Mouse (Mus musculus) kidney, postnatal 36 days (tissue): Measurements from ENCODE around the gene Mylk2.

ENCODE experiments used
- DNase-seq, 2 experiments: peaks; one replicate each; pipeline ENCODE4 v3.0.0; 2021 to 2022; ENCODE audit warnings: mixed read lengths in 2 of 2

Mylk2 gene

DNA sequence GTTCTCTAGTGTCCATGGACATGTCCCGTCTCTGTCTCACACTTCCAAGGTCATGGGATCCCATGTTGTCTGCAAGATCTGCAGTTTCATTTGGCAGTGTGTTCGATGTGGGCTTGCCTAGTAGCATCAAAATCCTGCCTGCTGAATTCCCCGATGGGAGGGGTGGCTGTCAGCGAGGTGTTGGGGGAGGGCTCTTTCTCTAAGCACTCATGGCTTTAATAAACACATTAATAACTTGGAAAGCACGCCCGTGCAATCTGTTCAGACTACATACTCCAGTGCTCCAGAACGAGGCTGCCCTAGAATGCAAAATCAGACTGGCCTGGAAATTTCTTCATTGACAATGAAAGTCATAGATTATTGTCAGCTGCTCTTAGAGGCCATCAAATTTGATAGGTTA lies 35.9 kb downstream of the Mylk2 start:
- DNase-seq, result peak in 1 of 2 experiments; percentile 24

DNA sequence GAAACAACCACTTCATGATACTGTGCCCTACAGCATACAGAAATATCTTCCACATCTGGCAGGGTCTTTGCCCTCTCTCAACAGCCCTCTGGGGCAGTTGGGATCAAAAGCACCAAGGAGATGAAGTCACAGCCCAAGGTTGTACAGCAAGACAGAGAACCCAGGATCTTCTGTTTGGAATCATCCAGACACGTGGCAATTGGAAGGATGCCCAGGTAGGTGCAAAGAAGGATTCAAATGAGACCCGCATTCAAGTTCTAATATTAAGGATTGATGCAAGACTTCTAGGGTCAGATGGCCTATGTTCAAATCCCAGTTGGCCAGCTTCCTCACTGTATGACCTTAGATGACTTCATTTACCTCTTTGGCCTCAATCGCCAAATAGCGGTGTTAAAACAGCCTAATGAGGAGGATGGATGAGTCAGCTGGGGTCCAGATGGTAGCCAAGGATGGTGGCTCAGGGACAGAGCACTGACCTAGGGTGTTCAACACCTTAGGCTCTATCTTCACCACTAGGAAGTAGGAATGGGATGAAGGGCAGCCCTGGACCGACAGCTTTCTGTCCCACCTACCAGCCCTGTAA lies 37.4 kb downstream of the Mylk2 start:
- no peak for DNase-seq

DNA sequence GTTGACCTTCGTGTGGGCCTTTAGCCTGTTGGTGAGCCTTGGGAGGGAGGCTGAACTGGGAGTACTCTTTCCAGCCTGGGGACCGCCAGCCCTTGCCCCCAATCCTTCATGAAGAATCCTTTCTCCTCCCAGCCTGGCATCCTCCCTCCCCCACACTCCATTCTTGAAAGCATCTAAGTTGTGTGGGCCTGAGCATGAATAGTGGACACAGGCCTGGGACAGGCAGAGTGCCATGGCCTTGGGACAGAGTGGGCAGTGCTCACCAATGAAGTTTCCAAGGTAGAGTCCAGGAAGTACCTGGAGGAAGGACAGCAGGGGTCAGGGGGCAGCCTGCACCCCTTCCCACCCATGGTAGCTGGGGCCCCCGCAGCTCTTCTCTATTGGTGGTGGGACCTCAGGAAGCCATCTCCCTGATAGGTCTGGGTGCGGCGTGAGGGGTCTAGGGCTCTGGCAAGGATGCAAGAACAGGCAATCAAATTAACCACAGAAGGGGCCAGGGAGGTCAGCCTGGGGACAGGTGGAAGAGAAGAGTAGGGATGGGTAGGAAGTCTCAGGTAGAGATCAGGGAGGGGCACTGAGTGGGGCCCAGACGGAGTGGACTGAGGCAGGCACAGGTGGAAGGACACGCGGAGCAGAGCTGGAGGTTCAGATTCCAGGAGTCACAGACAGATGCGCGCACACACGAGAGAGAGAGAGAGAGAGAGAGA lies 39.4 kb downstream of the Mylk2 start:
- DNase-seq, result no peak

GRCm38 (mm10) chr2:152951065-152951849 lies 40.1 kb downstream of the Mylk2 start, which contains the start of gene Dusp15:
TSS of gene Dusp15 (minus strand) at chr2:152951698.
- peak in 1 of 2 experiments; percentile 54 for DNase-seq

DNA sequence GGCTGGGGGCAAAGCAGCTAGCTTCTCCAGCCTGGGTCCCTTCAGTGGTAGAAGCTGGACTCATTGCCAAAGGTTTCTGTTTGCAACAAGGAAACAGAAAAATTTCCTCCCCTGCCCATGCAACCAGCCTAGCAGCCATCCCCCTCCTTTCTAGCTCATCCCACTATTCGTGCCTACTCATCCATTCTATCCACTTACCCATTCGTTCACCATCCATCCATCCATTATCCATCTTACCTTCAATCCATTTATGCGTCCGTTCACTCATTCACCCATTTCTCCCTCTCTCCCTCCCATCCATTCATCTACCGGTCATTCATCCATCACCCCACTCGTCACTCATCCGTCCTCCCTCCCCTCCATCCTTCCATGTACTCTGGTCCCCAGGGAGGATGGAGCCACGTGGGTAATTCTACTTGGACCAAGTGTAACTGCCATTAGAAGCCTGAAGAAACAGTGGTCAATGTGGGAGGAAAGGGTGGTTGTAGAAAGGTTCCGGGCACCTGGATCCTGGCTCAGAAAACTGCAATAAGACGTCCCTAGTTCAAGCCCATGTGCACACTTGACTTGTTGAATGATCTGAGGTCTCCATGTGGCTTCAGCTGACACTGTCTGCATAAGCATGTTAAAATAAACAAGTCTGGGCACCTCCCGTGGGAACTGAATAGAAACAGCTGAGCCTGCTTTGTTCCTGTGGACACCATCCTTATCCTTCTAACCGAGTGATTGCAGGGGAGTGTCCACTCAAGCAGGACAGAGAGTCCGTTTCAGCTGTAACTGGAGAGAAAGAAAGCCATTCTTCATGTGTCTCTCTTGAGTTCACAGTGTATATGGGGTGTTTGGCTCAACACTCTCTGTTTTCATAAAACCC lies 40.9 kb downstream of the Mylk2 start:
- no peak for DNase-seq

DNA sequence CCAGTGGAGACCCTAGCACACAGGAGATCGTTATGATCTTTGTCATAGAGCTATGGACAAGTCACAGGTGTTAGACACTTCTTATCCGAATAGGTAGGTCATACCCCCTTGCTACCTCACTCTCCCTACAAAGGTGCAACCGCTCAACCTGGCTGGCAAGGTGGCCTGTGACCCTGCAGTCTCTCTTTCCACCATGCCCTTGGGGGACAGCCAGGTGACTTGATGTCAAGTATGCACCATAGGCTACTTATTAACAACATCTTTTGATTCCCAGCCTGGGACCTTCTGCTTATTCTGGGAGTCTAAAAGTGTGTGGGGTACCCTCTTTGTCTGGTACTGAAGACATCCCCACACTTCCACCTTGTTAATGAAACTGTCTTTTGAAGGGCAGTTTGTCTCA lies 47.0 kb downstream of the Mylk2 start:
- peak; percentile 45 to 65 for DNase-seq

- DNase-seq, result peak; percentile 88 to 92
Observed at GRCm38 (mm10) chr2:152962091-152962793, 51.1 kb downstream of the Mylk2 start, which contains the start of gene Ttll9. TSS of gene Ttll9 (plus strand) at chr2:152962485.

DNA sequence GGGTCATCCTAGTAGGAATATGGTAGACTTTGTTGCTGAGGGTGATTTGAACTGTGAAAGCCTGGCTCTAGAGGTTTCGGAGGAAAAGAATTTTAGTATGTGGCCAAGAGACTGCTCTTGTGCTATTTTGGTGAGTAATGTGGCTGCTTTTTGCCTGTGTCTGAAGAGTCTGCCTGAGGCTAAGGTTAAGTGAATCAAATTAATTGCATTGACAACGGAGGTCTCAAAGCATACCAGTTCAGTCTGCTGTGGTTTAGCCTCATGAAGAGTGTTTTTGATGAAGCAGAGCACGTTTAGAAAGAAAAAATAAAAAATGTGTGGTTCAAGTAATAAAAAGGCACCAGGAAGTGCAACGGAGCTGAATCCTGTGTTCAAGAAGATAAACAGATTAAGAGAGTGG lies 54.4 kb downstream of the Mylk2 start:
- DNase-seq, result no peak
